Mouse (Mus musculus) kidney, postnatal 36 days (tissue): Measurements from ENCODE around the gene Pex19.
A peak's percentile ranks its signal among the peaks of the same experiment; 100 is the strongest.

Experiments used
- DNase-seq, 2 experiments: peaks; one replicate each; pipeline ENCODE4 v3.0.0; 2021 to 2022; ENCODE audit warnings: mixed read lengths in 2 of 2

Gene Pex19

DNA sequence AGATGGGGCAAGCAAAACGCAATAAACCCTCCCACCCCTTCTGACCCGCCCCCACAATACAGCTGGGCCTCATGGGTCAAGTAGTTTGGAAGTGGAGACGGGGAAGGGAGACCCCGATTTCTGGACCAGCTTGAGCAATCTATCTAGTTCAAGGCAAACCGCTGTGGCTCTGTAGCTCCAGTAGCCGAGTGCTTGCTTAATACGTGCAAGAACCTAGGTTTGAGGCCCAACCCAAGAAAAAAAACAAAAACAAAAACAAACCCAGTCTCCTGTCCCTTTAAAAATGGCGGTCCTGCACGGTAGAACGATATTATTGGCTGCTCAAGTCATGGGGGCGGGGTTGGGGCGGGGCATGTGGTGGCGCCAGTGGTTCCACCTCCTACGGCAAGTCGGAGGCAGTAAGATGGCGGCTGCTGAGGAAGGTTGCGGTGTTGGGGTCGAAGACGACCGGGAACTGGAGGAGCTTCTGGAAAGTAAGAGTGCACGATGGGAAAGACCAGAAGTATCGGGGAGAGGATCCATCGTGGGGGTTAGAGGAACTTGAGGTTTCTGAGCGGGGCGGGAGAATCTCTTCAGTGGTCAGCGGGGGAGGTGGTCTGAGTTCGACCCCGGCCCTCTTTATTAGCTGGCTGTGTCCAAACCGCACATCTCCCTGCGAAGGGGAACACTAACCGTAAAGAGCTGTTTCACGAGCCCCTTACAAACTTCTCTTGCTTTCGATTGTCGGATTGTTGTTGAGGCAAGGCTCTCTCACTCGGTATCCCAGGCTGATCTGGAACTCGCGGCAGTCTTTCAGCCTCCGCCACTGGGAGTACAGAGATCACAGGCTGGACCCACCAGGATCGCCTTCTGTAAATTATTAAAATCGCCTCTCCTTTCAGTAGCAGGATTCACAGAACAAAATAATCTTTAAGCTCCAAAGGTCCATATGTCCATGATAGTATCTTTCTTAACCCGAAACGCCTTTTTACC lies at the start of gene Pex19:
Gene Pex19, plus strand, starts transcription at position 380 of the 972 bp plus-strand sequence.
- DNase-seq = peak; percentile 86 to 89

DNA sequence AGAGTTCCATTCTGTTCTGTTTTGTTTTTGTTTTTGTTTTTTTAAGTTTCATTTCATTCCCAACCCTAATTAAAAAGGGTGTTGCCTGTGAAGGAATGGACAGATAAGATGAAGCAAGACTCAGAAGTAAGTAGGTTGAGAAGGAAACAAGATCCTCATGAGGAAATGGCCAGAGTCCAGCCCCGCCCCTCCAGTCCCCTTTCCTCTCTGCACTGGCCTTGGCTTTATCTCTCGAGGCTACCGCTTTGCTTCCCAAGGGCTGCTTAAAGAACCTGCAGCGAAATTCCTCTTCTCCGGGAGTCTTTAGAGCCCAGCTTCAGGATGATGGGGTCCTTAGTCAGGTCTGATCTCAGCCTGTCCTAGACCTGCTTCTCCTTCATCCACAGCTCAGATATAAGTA lies 48.6 kb upstream of the Pex19 start:
- peak; percentile 11 to 27 for DNase-seq

DNA sequence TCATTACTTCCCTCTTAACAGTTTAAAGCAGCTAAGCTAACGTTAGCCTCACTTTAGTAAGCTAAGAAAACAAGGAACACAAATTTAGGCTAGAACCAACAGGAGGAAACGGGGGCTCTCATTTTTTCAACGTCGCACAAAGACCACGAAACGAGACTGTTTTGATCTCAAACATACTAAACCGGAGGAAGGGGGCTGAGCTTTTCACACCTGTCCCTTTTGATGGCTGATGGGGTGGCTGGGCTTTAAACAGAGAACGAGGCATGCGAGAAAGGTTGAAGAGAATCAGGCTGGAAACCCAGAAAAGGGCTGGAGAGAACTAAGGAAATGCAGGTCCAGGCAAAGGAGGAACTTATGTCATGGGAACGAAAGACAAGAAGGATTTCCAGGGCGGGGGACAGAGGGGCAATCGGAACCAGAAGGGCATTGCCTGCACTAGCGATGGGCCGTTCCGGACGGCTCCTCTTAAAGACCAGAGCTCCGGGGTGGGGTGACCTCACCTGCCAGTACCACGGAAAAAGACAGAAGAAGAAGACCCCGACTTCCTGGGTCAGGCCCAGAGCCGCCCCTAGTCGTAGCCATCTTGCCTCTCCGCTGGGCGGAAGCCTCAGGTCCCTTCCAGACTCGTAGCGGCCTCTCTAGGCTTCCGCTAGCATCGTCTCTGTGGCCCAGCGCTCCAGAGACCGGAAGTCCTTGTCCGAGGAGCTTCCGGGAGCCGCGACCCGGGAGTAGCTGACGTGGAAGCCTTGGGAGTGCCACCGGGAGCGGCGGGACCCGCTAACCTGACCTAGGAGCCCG lies 44.3 kb upstream of the Pex19 start, which contains the start of the genes Copa and Ncstn:
Gene Copa, plus strand, starts transcription at position 429 of the 798 bp plus-strand sequence.
Gene Ncstn, minus strand, starts transcription at position 695 of the 798 bp plus-strand sequence.
- DNase-seq = peak; percentile 94 to 95

DNA sequence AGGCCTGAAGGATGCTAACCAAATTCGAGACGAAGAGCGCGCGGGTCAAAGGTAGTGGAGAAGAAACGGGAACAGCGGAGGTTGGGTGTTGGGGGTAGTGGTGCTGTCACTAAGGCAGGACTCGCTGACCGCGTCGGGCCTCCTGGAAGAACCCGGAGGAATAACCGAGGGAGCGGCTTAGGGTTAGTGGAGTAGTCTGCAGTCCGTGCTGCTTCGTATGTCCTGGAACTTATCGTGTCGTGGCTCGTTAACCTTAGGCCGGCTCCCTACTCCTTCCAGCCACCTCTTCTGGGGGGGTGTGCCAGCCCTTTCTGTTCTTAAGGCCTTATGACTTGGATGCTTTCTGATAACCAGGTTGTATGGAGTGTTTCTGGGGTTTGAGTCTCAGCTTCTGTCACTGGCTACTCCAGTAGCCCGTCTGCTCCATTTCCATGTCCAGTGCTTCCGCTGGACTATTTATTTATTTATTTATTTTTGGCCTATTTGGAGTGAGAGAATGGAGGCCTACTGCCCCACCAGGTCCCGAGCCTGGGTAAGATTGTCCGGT lies 43.6 kb upstream of the Pex19 start:
- no peak for DNase-seq

DNA sequence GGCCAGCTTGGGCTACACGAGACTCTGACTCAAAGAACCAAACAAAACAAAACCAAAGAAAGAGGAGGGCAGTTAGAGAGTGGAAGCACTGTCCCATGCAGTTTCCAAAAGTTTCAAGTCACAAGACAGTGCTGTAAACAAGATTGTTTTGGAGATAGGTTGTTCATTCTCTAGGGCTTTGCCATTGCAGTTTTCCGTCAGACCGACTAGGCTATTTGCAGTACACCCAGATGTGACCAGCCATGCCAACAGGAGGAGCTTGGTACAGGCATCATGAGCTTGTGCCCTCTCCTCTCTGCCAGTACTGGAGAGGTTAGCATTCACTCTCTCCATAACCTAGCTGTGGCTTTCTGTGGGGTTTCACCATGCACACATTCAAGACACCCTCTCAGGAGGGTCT lies 33.0 kb upstream of the Pex19 start:
- DNase-seq = peak; percentile 74 to 84

- DNase-seq = peak in 1 of 2 experiments; percentile 42
These were observed 32.3 kb upstream of the Pex19 start for GRCm38 (mm10) chr1:172094295-172094694.

DNA sequence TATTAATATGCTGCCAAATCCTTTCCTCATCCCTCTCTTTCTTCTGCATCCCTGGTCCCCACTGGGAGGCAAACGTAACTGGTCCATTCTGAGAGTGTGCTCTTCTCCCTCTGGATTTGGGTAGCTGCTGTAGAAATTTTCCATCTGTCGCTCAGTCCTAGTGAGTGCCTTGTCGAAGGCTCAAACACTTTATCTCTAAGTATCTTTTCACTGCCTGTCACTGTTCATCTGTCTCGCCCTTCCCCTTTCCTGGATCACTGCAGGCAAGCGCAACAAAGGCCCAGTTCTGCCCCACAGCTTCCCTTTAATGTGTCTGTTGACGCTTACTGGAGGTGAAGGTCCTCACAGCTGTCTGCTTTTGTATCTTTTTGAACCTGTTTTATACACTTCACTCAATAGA lies 31.4 kb upstream of the Pex19 start:
- no peak for DNase-seq

GRCm38 (mm10) chr1:172099325-172100033 lies 27.1 kb upstream of the Pex19 start:
- peak; percentile 92 to 93 for DNase-seq

DNA sequence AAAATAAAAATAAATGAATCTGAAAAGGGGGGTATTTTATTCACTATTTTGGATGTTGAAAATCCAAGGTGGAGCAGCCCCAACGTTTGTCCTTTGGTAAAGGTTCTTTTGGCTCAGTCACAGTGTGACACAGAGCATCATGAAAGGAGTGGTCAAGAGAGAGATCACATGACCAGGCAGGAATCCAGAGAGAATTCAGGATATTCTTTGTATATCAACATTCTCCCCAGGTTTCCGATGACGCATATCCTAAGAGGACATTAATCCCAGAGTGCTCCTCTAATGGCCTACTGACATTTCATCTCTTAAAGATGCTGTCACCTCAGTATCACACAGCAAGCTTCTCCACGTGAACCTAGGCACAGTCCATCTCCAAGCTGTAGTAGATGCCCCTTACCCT lies 22.9 kb upstream of the Pex19 start:
- DNase-seq = no peak

GRCm38 (mm10) chr1:172105101-172105500 lies 21.5 kb upstream of the Pex19 start:
- DNase-seq = no peak

- DNase-seq = no peak
These were observed 18.6 kb upstream of the Pex19 start for GRCm38 (mm10) chr1:172107777-172108477.

- no peak for DNase-seq
These were observed 9.6 kb upstream of the Pex19 start for GRCm38 (mm10) chr1:172116948-172117347.

DNA sequence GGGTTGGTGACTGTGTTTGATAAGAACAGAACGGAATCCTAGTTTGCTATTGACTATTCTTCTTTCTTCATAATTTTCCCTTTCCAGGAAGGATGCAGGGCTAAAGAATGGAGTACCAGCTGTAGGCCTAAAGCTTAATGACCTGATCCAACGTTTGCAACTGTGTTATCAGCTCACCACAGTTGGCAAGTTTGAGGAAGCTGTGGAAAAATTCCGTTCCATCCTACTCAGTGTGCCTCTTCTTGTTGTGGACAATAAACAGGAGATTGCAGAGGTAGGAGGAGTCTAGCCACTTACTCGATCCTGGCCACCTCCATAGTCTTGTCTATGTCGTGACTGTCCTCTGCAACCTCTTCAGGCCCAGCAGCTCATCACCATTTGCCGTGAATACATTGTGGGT lies 7.5 kb upstream of the Pex19 start:
- no peak for DNase-seq

DNA sequence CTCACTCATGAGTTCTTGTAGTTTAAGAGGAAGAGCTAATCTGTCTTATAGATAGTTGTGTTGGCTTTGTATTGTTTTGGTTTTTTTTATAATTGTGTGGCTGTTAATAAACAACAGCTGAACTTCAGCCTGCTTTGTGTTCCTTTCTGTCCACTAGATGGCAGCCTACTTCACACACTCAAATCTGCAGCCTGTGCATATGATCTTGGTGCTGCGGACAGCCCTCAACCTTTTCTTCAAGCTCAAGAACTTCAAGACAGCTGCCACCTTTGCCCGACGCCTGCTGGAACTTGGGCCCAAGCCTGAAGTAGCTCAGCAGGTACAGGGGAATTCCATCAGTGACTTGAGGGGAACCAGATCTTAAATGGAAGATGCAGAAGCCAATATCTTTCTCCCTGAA lies 6.8 kb upstream of the Pex19 start:
- peak; percentile 61 to 75 for DNase-seq

DNA sequence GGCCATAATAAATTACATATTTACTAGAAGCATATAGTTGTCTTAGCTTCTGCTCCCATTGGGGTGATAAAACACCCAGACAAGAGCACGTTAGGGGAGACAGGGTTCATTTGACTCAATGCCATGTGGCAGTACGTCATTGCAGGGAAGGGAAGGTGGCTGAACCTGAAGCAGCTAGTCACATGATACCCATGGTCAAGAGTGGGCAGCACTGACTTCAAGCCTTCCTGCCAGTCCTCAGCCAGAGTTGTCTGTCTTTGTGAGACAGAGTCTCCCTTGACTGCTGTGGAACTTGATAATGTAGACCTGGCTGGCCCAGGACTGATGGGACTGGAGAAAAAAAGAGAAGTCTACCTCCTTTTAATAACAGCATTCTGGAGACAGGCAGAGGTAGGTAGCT lies 3.9 kb upstream of the Pex19 start:
- no peak for DNase-seq

GRCm38 (mm10) chr1:172124572-172124971 lies 2.0 kb upstream of the Pex19 start:
- DNase-seq = no peak

DNA sequence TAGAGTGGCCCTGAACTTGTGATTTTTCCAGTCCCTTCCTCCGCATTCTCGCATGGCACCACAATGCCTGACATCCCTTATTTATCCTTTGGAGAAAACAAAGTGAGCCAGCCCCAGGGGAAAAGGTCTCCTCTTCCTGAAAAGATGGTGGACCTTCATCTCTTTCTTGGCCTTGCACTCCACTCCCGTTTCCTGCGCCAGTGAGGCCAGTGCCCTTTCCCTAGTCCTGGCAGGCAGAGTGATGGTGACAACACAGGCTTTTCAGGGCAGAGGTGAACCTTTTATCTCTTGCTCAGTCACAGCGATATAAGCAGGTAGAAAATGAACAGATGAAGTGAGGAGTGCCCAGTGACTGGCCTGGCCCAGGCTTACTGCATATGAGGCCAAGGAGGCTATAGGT lies 932 bp downstream of the Pex19 start:
- DNase-seq = peak; percentile 43 to 54

- no peak for DNase-seq
These were observed 2.0 kb downstream of the Pex19 start for GRCm38 (mm10) chr1:172128563-172128962.

GRCm38 (mm10) chr1:172129108-172129507 lies 2.6 kb downstream of the Pex19 start:
- DNase-seq = peak in 1 of 2 experiments; percentile 53

DNA sequence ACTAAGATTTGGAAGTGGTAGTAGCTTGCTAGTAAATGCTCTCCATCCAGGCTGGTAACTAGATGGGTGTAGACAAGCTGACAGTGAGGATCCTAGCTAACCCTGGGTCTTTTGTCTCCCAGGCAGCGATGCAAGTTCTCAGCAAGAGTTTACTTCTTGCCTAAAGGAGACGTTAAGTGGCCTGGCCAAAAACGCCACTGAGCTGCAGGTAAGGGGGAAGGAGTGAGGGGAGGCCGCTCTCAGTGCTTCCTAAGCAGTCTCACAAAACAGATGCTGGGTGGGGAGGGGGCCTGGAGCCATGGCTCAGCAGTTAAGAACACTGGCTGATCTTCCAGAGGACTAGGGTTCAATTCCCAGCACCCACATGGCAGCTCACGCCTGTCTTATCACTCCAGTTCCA lies 3.2 kb downstream of the Pex19 start:
- DNase-seq = no peak

DNA sequence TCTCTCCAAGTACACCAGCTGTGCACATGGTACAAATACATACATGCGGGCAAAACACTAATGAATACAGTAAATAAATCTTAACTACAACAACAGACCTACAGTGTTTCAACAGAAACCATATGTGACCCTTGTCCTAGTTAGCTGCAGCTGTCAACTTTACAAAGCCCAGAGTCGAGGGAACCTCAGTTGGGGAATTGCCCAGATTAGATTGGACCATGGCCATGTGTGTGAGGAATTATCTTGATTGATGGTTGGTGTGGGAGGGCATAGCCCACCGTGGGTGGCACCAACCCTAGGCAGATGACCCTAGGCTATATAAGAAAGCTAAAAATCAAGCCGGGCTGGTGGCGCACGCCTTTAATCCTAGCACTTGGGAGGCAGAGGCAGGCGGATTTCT lies 5.8 kb downstream of the Pex19 start:
- DNase-seq = no peak

- no peak for DNase-seq
These were observed 7.0 kb downstream of the Pex19 start for GRCm38 (mm10) chr1:172133535-172133934.
